Mouse (Mus musculus) olfactory bulb, adult 2 months (tissue): ENCODE measurements around the gene Hjurp.

Experiments used
- CTCF ChIP-seq: fragments of 200-500 bp; IDR thresholded peaks from 2 replicates; pipeline ENCODE4 v1.5.1; 2012; ENCODE audit warnings: low read depth, mild to moderate bottlenecking, low read length, moderate library complexity; ENCODE audit not compliant: insufficient read depth
- POLR2A ChIP-seq: fragments of 200-500 bp; IDR thresholded peaks from 2 replicates; pipeline ENCODE4 v1.6.1; 2012; ENCODE audit warnings: mild to moderate bottlenecking, low read depth, low read length, moderate library complexity; ENCODE audit not compliant: insufficient read depth

DNA sequence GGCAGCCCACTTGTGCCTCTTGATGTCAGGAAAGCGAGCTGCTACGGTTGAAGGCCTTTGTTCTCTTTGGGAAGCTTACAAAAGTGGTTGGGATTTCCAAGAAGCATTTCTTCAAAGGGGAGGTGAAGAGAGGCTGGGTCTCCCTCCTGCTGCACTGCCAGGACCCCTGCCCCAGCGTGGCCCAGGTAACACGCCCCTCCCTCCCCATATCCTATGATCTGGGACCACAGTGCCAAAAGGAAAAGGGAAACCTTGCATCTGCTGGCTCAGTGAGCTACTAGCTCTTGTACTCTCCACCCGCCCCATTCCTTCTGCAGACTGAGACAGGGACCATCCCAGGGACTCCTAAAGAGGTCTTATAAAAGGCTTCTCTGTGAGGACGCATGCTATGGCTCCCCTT, 19.8 kb downstream of the Hjurp start:
- no peak for TF ChIP-seq POLR2A
- no peak for TF ChIP-seq CTCF
